Mouse (Mus musculus) liver, embryonic 11.5 days (tissue): ENCODE data around the gene Ube2f. TPM values are rescaled to one million over a fixed set of nuclear protein-coding genes. Genes with fewer than 3 reads are reported as not detected.

Experiments
- ATAC-seq: fragments of 200-750 bp; cut with Nextera tagmentation; replicated peaks from 2 replicates; pipeline ENCODE4 v1.8.0; 2017; ENCODE audit warnings: moderate number of reproducible peaks, mild to moderate bottlenecking, moderate TSS enrichment, moderate library complexity; ENCODE audit not compliant: low FRiP score
- DNase-seq: peaks from one replicate; pipeline ENCODE4 v3.0.0-alpha.2; 2017; ENCODE audit warnings: low spot score
- H3K27ac ChIP-seq: fragments of 300-500 bp; sonication (generic); 2 replicates; pipeline ENCODE4 v1.5.1; 2014; ENCODE audit warnings: mild to moderate bottlenecking, low read depth, low read length, control low read depth
- H3K27me3 ChIP-seq: fragments of 300-500 bp; sonication (generic); replicated peaks from 2 replicates; pipeline ENCODE4 v1.6.1; 2014; ENCODE audit warnings: low read length, mixed read lengths; ENCODE audit not compliant: control insufficient read depth, insufficient read depth
- H3K36me3 ChIP-seq: fragments of 300-500 bp; sonication (generic); 2 replicates; pipeline ENCODE4 v1.6.1; 2014; ENCODE audit warnings: mild to moderate bottlenecking, low read length, moderate library complexity, mixed read lengths; ENCODE audit not compliant: control insufficient read depth, insufficient read depth
- H3K4me1 ChIP-seq: fragments of 300-500 bp; sonication (generic); replicated peaks from 2 replicates; pipeline ENCODE4 v1.6.1; 2014; ENCODE audit warnings: low read length, mixed read lengths; ENCODE audit not compliant: control insufficient read depth, insufficient read depth
- H3K4me2 ChIP-seq: fragments of 300-500 bp; sonication (generic); 2 replicates; pipeline ENCODE4 v1.6.1; 2014; ENCODE audit warnings: mild to moderate bottlenecking, control low read depth, moderate library complexity
- H3K4me3 ChIP-seq: fragments of 300-500 bp; sonication (generic); 2 replicates; pipeline ENCODE4 v1.5.1; 2014; ENCODE audit warnings: low read depth, low read length, control low read depth
- H3K9ac ChIP-seq: fragments of 300-500 bp; sonication (generic); 2 replicates; pipeline ENCODE4 v1.6.1; 2014; ENCODE audit warnings: low read depth, low read length, control low read depth
- H3K9me3 ChIP-seq: fragments of 300-500 bp; sonication (generic); 2 replicates; pipeline ENCODE4 v1.6.1; 2016; ENCODE audit warnings: low read length, inconsistent platforms, mixed read lengths; ENCODE audit not compliant: control insufficient read depth
- WGBS: fragments of 180-500 bp; shearing (Covaris S2); extraction: QIAGEN DNeasy Blood & Tissue Kit; methylation state at CpG from one replicate; pipeline ENCODE4 v1.1.7; 2014; 5-methylcytosine and 5-hydroxymethylcytosine counted together
- polyA plus RNA-seq: library from polyadenylated mRNA; unstranded; fragments of >200 nt; fragmentation: Nextera tagmentation; extraction: Ambion mirVana; gene quantifications from 2 replicates; pipeline ENCODE4 v1.2.1, GENCODE M21; 2014

Ube2f gene
- polyA plus RNA-seq, 1 experiment from 2014 or later = 78.5 TPM

DNA sequence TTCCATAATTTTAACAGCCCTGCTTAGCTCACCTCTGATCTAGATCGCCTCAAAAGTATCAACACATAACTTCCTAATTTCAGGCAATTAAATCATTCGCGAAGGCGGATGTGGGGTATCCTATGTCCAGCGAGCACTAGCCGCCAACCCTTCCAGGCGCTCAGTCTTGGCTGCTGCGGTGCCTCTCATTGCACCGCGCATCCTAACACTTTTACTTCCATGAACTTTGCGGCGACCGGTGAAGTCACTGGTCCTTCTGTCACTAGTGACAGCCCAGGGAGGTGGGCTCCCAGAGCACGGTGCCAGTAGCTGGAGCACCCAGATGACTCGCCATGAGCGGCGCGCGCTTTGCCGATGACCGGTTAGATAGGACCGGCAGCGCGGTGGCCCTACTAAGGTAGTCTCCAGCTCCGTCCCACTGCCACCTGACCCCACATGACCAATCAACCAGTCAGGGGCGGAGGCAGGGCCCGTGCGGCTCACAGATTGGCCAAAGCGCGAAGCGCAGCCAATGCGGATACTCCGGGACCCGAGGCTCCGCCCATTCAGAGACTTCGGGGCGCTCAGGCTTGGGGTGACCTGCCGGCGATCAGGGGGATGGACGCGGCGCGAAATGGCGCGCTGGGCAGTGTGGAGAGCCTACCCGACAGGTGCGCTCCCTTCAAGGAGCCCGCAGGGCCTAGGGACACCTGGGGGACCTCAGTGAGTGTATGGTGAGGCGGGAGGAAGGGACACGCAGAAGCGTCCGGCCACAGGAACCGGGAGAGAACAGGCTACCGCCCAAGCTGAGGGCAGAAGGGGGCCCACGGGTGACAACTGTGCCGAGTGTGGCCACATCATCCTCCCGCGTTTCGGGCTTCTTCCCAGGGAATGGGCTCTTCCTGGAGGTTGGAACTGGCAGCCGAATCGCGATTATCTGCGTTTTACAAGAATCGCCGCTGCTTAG is 48.0 kb downstream of the Ube2f start, which contains the start of gene Scly:
Gene Scly (plus strand): TSS at position 540 of the 946 bp plus-strand sequence.
- H3K9me3 ChIP-seq = no peaks in the 10 kb centered on the region
- H3K36me3 ChIP-seq = no peaks in the 10 kb centered on the region; the same call in 1 of the 2 replicates
- ATAC-seq (peak; percentile 99), DNase-seq (peak; percentile 90)
- peak within 1 kb of the TSS; percentile 89 for H3K9ac ChIP-seq
- H3K27me3 ChIP-seq = no peaks in the 10 kb centered on the region
- H3K27ac ChIP-seq = peak within 1 kb of the TSS; percentile 8; the same call in 1 of the 2 replicates
- peak within 1 kb of the TSS; percentile 86 for H3K4me2 ChIP-seq
- peak within 1 kb of the TSS; percentile 87 for H3K4me3 ChIP-seq
- WGBS = under 1% methylated on average over 62 of the region's 65 CpGs
- H3K4me1 ChIP-seq = peaks cover 21% of the 10 kb centered on the region

- no peaks in the 10 kb centered on the region; the same call in 1 of the 2 replicates for H3K36me3 ChIP-seq
- H3K4me3 ChIP-seq = peak overlapping the region; percentile 87
- peak overlapping the region; percentile 71 for H3K9ac ChIP-seq
- peaks cover 21% of the 10 kb centered on the region for H3K4me1 ChIP-seq
- H3K27ac ChIP-seq = peak overlapping the region; percentile 8; the same call in 1 of the 2 replicates
- ATAC-seq (no peak), DNase-seq (no peak)
- H3K4me2 ChIP-seq = peak overlapping the region; percentile 86
- no peaks in the 10 kb centered on the region for H3K9me3 ChIP-seq
- H3K27me3 ChIP-seq = no peaks in the 10 kb centered on the region
- WGBS = 69% methylated on average over 13 of the region's 13 CpGs
Measured at GRCm38 (mm10) chr1:91299026-91299706, 49.1 kb downstream of the Ube2f start.

DNA sequence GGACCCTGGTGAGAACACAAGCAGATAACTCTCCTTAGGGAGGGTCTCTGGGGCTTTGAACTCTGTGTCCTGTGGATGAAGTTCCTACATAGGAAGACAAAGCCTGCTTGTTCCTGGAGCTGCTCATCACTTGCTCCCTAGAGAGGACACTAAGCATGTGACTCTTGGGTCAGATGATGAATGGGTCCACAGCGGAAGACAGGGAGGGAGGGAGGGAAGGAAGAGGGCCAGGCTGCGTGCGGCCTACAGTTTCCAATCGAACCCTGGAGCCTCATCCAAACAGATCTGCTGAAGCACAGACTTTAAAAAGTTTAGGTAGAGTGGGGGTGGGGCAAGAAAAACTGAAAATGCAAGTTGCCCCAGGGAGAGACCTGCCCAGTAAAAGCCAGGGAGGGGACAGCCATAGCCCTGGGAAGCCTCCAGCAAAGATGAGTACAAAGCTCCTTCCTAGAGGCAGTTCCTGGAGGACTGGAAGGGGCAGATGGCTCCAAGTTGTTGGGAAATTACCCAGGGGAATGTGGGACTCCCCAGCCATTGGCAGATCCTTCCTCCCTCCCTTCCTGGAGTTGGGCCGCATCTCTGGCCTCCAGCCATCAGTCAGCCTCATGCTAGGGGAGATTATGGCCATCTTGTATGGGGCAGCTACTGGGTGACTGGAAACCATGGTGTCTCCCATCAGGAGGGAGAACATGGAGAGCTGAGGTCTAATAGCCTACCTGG is 49.8 kb downstream of the Ube2f start:
- Histone ChIP-seq H3K4me3 (peak overlapping the region; percentile 87; the same call in 1 of the 2 replicates), H3K9ac (peak overlapping the region; percentile 71; the same call in 1 of the 2 replicates)

GRCm38 (mm10) chr1:91301206-91301920 is 51.3 kb downstream of the Ube2f start:
- peaks cover 15% of the 10 kb centered on the region for H3K36me3 ChIP-seq
- H3K9ac ChIP-seq = peak overlapping the region; percentile 9; the same call in 1 of the 2 replicates
- H3K4me2 ChIP-seq = peak overlapping the region; percentile 33
- H3K27ac ChIP-seq = peak overlapping the region; percentile 51
- DNase-seq = no peak
- 61% methylated on average over 3 of the region's 3 CpGs for WGBS
- H3K4me1 ChIP-seq = peaks cover 21% of the 10 kb centered on the region
- H3K9me3 ChIP-seq = no peaks in the 10 kb centered on the region
- no peak for ATAC-seq
- H3K27me3 ChIP-seq = no peaks in the 10 kb centered on the region
- H3K4me3 ChIP-seq = no peak overlapping the region

More for the DNA sequence above, 49.8 kb downstream of the Ube2f start:
- H3K27ac ChIP-seq = no peak overlapping the region; the same call in 1 of the 2 replicates
- H3K27me3 ChIP-seq = no peaks in the 10 kb centered on the region
- ATAC-seq (no peak), DNase-seq (no peak)
- no peaks in the 10 kb centered on the region; the same call in none of the 2 replicates for H3K36me3 ChIP-seq
- WGBS = 81% methylated on average over 5 of the region's 5 CpGs
- H3K4me2 ChIP-seq = peak overlapping the region; percentile 86
- H3K4me1 ChIP-seq = peaks cover 21% of the 10 kb centered on the region
- no peaks in the 10 kb centered on the region for H3K9me3 ChIP-seq

DNA sequence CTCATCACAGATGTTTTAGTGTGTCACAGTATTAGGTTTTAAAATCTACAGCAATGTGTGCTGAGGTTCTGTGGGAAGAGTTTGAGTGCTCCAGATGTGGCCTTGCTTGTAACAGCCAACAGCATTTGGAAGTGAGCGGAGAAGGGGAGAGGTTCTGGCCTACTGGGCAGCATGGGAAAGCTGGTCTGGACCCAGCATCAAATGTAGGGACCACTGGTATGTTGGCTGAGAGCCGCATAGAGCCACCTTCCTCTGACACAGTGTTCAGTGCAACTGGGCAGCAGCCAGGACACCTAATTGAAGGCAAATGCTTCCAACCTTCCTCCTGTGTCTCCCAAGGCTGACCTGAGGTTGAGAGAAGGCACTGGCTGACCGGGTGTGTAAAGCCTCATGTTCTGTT is 51.9 kb downstream of the Ube2f start:
- Histone ChIP-seq H3K4me2 (no peak overlapping the region), H3K36me3 (peaks cover 15% of the 10 kb centered on the region)
- WGBS = 91% methylated on average over 3 of the region's 3 CpGs

GRCm38 (mm10) chr1:91304621-91305020 is 54.5 kb downstream of the Ube2f start:
- no peak for ATAC-seq
- no peak overlapping the region for H3K27ac ChIP-seq
- no peaks in the 10 kb centered on the region for H3K27me3 ChIP-seq
- DNase-seq = no peak
- H3K4me3 ChIP-seq = no peak overlapping the region
- WGBS = 88% methylated on average over 4 of the region's 4 CpGs
- peaks cover 29% of the 10 kb centered on the region for H3K36me3 ChIP-seq
- peaks cover 12% of the 10 kb centered on the region for H3K4me1 ChIP-seq
- no peak overlapping the region for H3K9ac ChIP-seq
- H3K4me2 ChIP-seq = no peak overlapping the region
- no peaks in the 10 kb centered on the region for H3K9me3 ChIP-seq

More for the DNA sequence above, 51.9 kb downstream of the Ube2f start:
- no peak for ATAC-seq
- Histone ChIP-seq H3K9ac (no peak overlapping the region), H3K4me3 (no peak overlapping the region), H3K9me3 (no peaks in the 10 kb centered on the region), H3K27ac (peak overlapping the region; percentile 51), H3K4me1 (peaks cover 21% of the 10 kb centered on the region), H3K27me3 (no peaks in the 10 kb centered on the region)
- DNase-seq = no peak

GRCm38 (mm10) chr1:91309366-91310085 is 59.4 kb downstream of the Ube2f start:
- H3K4me1 ChIP-seq = no peaks in the 10 kb centered on the region
- H3K36me3 ChIP-seq = peaks cover 46% of the 10 kb centered on the region
- no peak overlapping the region for H3K27ac ChIP-seq
- no peak overlapping the region for H3K4me2 ChIP-seq
- WGBS = 93% methylated on average over 13 of the region's 13 CpGs
- DNase-seq (no peak), ATAC-seq (no peak)
- no peaks in the 10 kb centered on the region for H3K9me3 ChIP-seq
- H3K27me3 ChIP-seq = no peaks in the 10 kb centered on the region
- no peak overlapping the region for H3K4me3 ChIP-seq
- H3K9ac ChIP-seq = no peak overlapping the region
